Mouse (Mus musculus) cerebellum, postnatal 4 days (tissue): ENCODE measurements around the gene Acot4.
"Not testable (repeated sequence)": the region's sequence is repeated elsewhere in the genome, so short reads cannot be mapped to it uniquely, and the experiment has no call there.

Source experiments
- DNase-seq, 2 experiments: peaks; one replicate each; pipeline ENCODE4 v3.0.0; 2022; ENCODE audit warnings: low spot score in 2 of 2, mixed read lengths in 1 of 2

Gene Acot4

DNA sequence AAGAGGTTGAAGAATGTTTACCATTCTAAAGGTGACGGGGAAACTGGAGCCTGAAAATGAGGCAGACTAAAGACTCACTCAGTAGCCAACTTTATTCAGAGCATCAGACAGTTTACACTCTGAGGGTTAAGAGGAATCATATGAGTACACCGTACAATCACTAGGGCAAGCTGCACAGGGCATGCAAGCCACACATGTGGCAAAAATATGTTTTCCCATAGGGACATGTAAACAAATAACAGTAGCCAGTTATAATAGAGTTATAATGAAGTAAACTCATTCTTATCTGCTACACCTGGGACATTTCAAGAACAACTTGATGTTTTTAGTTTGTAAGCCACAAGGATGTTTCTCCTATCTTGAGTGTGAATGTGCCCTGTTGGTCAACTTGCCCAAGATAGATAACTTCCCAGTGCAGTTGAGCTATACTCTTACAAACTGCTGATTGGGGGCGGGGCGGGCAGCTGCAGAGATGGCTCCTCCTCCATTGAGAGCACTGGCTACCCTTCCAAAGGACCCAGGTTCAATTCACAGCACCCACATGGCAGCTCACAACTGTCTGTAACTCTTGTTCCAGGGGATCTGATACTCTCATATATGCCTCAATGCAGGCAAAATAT lies 39.3 kb downstream of the Acot4 start:
- DNase-seq: no peak

DNA sequence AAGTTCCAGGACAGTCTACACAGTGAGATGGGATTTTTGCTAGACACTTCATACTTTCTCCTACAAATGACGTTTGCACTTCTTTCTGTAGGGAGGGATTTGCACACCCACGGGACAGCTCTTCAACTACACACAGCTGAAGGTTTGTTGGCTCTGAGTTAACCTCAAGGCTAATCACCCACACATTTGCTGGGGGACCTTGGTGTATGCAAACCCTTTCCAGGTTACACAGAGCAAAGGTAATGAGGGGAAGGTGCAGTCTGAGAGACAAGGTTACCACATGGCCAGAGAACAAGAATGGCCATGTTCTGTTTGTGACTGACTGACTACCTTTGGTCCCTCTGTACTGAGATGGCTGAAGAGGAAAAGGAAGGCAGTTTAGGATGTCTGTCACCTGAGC lies 45.7 kb downstream of the Acot4 start:
- no peak for DNase-seq

DNA sequence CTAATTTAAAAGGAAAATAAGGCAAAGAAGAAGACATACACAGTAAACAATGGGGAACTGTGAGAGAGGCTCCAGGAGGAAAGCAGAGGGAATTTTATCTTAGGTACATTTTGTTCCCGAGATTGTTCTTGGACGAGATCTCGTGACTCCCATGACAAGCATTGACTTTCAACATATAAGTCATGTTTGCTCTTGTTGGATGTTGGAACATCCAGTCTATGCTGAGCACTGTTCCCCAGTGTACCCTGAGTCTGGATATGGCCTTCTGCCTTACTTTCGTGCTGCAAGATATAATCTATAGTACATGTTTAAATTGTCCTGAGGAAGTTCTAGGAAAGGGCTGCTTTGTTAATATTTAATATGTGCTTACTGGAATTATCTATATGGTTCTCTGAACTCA lies 46.4 kb downstream of the Acot4 start:
- DNase-seq: no peak

DNA sequence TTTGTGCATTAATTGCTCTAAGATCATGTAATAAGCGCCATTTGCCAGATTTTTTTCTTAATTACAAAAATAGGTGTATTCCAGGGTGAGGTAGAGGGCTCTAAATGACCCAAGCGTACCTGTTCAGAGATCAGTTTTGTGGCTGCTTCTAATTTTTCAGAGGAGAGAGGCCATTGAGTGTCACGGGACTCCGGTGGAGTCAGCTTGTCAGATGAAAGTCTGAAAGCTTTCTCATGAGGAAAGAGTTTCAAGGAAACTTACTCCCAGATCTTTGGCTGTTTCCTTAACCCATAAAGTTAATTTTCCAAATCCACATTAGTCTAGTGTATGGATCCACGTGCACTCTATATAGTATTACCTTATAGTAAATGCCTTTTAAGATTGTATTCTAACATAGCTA lies 56.5 kb downstream of the Acot4 start:
- not testable (repeated sequence) for DNase-seq
